Comparison of ENCODE assay signal across 20 mouse cellular contexts in genomic region chr1:170084151-170084796, GRCm38 (mm10). TPM values are rescaled to one million over a fixed set of nuclear protein-coding genes. Genes with fewer than 3 reads are reported as not detected.
DNase-seq lines count a peak whose midpoint lies in the region; ATAC-seq and TF ChIP-seq lines count a peak whose summit lies in the region.
"Had no signal": no experiment of that assay in that cellular context is flagged by ENCODE, and none has a peak within 500 bp of the region (broad histone marks: within the 10 kb centered on the region; RNA-seq: fewer than 3 reads in every experiment).

No protein-coding gene starts in this region.

- no peak for TF ChIP-seq CTCF in heart, adult 2 months (IDR thresholded peaks at IDR 0.05)

- H3K36me3 ChIP-seq in heart, adult 2 months (ENCODE audit: control insufficient read depth, insufficient read depth, low read length): no peaks in the 10 kb centered on the region
- H3K36me3 ChIP-seq: G1E; hindbrain, embryonic 10.5 days; liver, embryonic 13.5 days; lung, embryonic 15.5 days had no signal

- 79% methylated on average over 12 of the region's 12 CpGs for WGBS in heart, adult 2 months

- H3K4me1 ChIP-seq in heart, adult 2 months (ENCODE audit: control insufficient read depth, insufficient read depth, low read length): no peaks in the 10 kb centered on the region
- H3K4me1 ChIP-seq: hindbrain, embryonic 10.5 days; liver, embryonic 13.5 days had no signal

- H3K4me3 ChIP-seq in heart, adult 2 months: no peak overlapping the region
- H3K4me3 ChIP-seq: hindbrain, embryonic 10.5 days; limb, embryonic 13.5 days; liver, embryonic 13.5 days; lung, embryonic 15.5 days had no signal

- no peaks in the 10 kb centered on the region for H3K27me3 ChIP-seq in heart, adult 2 months (ENCODE audit: control insufficient read depth, insufficient read depth, low read length)
- H3K27me3 ChIP-seq: limb, embryonic 13.5 days; liver, embryonic 13.5 days; lung, embryonic 15.5 days had no signal

- intact Hi-C loops in left cerebral cortex, postnatal 36 days (cut with DNase I): no loop called here
- intact Hi-C loops in heart, adult 2 months (cut with DNase I): no loop called here

- peak; percentile 43 to 66 for DNase-seq in left cerebral cortex, adult 18-20 months (ENCODE audit: low spot score in 2 of 2)
- DNase-seq in left cerebral cortex, adult 11 months (ENCODE audit: low spot score): no peak
- DNase-seq in CD4-positive, CD25-positive, alpha-beta regulatory T cell, adult 2 months (ENCODE audit: low read depth, low spot score): peak; percentile 5
- peak; percentile 17 to 65 for DNase-seq in left cerebral cortex, postnatal 36 days (ENCODE audit: low spot score in 2 of 2)
- no peak for DNase-seq in kidney, postnatal 14 days
- no peak for DNase-seq in heart, adult 2 months
- DNase-seq in lung, postnatal 25 days (ENCODE audit: low spot score): no peak
- DNase-seq: adrenal gland, postnatal 36 days; cerebellum, adult 18-20 months; cerebellum, postnatal 25 days; gastrocnemius, postnatal 25 days; kidney, adult 8-10 months; kidney, postnatal 25 days; liver, embryonic 13.5 days had no signal

- TF ChIP-seq EP300 in heart, adult 2 months (IDR thresholded peaks at IDR 0.05; ENCODE audit: insufficient read depth, low read depth, low read length): no peak

- no peak for TF ChIP-seq POLR2A in heart, adult 2 months (IDR thresholded peaks at IDR 0.05; ENCODE audit: insufficient read depth, low read depth, low read length)

- 0 out of 2 replicates have a peak, but pooled peaks have one; percentile 11 for ATAC-seq in common myeloid progenitor, adult 5-6 weeks (replicated peaks; ENCODE audit: low read depth, poor library complexity, severe bottlenecking)

- no peaks in the 10 kb centered on the region for H3K79me2 ChIP-seq in heart, adult 2 months (replicated peaks; ENCODE audit: control insufficient read depth, insufficient read depth, low read length)

- H3K27ac ChIP-seq in heart, adult 2 months: no peak overlapping the region
- H3K27ac ChIP-seq: hindbrain, embryonic 10.5 days; limb, embryonic 13.5 days; liver, embryonic 13.5 days; lung, embryonic 15.5 days; macrophage had no signal

- no peak overlapping the region for H3K9ac ChIP-seq in heart, adult 2 months (ENCODE audit: low read depth, low read length)
- H3K9ac ChIP-seq: limb, embryonic 13.5 days; liver, embryonic 13.5 days; lung, embryonic 15.5 days had no signal

RNA-seq across cellular contexts. Expression of gene Ddr2, which starts 26.3 kb away (rescaled TPM):
- 1 to 10 TPM; 7.0 to 7.2 TPM for total RNA-seq in left cerebral cortex, adult 18-20 months (2021)
- total RNA-seq in common myeloid progenitor, adult 5-6 weeks (2017): not detected in 2 replicates
- total RNA-seq in left cerebral cortex, postnatal 36 days (2021): 1 to 10 TPM; 3.3 to 6.7 TPM
- total RNA-seq in heart, adult 2 months (2021): 10 to 100 TPM; 21.9 to 22.5 TPM
- 10.3 and 22.8 TPM in 2 replicates for polyA plus RNA-seq in heart, adult 2 months (2012; rRNA removed)
- polyA plus RNA-seq: G1E had no signal

Comparison
In these comparisons a context has a peak if more than half of its experiments do, and no peak if none do; other contexts are left out.
1. DNase-seq: peak in left cerebral cortex, adult 18-20 months (2 of 2), CD4-positive, CD25-positive, alpha-beta regulatory T cell, adult 2 months (single experiment) and left cerebral cortex, postnatal 36 days (2 of 2); none in left cerebral cortex, adult 11 months (single experiment), kidney, postnatal 14 days (single experiment), heart, adult 2 months (0 of 2) and lung, postnatal 25 days (single experiment).